Mouse (Mus musculus): ENCODE measurements around the gene Rpp38.
A peak's percentile ranks its signal among the peaks of the same experiment; 100 is the strongest.

GRCm38 (mm10) chr2:3327351-3327750 lies 5.1 kb downstream of the Rpp38 start:
- TF ChIP-seq CTCF (IDR thresholded peaks at IDR 0.05) = peak; percentile 82
- no peak for TF ChIP-seq EP300 (IDR thresholded peaks at IDR 0.05)
